Mouse (Mus musculus) brain, embryonic 14.5 days (tissue): ENCODE data around the gene Perp. TPM values are rescaled to one million over a fixed set of nuclear protein-coding genes. Genes with fewer than 3 reads are reported as not detected.

ENCODE experiments used
- DNase-seq: peaks from one replicate; pipeline ENCODE4 v3.0.0-alpha.2; 2011; ENCODE audit warnings: low read depth
- CTCF ChIP-seq: fragments of 200-500 bp; IDR thresholded peaks from 2 replicates; pipeline ENCODE4 v1.5.1; 2012; ENCODE audit warnings: inconsistent platforms, mild to moderate bottlenecking, moderate library complexity, borderline replicate concordance; ENCODE audit not compliant: insufficient read depth, insufficient read length; ENCODE audit errors: extremely low read depth
- POLR2A ChIP-seq: fragments of 200-500 bp; IDR thresholded peaks from 2 replicates; pipeline ENCODE4 v1.6.1; 2012; ENCODE audit warnings: mild to moderate bottlenecking, inconsistent platforms, borderline replicate concordance; ENCODE audit not compliant: poor library complexity, insufficient read depth, insufficient read length, severe bottlenecking; ENCODE audit errors: extremely low read depth
- polyA plus RNA-seq: library from polyadenylated mRNA; depleted of rRNA; stranded (reverse); fragments of >200 nt; gene quantifications from 2 replicates; pipeline ENCODE4 v1.2.3, GENCODE M21; 2012; rRNA removed

Gene Perp
- polyA plus RNA-seq, 1 experiment = 12.8 TPM

- peak; percentile 11 for DNase-seq
- TF ChIP-seq CTCF (no peak), POLR2A (no peak)
Measured at GRCm38 (mm10) chr10:18876211-18876610, 31.4 kb downstream of the Perp start.

DNA sequence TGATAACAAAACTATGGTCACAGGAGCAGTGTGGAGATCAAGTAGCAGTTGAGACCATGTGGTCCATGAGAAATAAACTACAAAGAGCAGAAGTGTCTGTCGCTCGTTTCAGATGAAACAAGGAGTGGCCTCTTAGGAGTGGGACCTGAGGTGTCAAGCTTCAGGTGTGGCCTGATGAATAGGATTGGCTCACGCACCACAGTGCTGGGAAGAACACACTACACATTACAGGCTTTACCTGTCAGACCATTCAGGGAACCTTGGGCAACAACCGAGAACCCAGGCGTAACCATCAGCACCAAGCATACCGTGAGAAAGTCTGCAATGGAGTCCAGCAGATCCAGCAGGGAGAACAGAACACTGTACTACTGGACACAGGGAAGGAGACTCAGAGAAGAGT, 33.3 kb downstream of the Perp start:
- DNase-seq = no peak
- TF ChIP-seq POLR2A (no peak), CTCF (no peak)

DNA sequence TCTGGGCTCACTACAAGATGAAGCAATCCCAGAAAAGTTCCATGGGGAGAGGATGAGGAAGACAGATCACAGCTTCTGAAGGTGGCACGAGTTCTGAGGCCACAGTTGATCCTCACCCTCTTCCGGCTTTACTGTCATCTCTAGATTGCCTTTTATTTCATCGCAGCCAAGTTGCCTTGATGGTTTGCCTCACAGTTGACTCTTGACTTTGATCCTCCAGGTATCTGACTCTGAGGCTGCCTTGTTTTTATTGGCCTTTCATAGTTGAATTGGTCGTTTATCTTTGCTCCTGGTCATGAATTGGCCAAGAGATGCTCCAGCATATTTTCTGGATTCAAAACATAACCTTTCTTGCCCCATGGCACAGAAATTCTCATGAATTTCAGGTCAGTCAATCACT, 34.3 kb downstream of the Perp start:
- DNase-seq = no peak
- no peak for TF ChIP-seq CTCF
- TF ChIP-seq POLR2A = no peak

DNA sequence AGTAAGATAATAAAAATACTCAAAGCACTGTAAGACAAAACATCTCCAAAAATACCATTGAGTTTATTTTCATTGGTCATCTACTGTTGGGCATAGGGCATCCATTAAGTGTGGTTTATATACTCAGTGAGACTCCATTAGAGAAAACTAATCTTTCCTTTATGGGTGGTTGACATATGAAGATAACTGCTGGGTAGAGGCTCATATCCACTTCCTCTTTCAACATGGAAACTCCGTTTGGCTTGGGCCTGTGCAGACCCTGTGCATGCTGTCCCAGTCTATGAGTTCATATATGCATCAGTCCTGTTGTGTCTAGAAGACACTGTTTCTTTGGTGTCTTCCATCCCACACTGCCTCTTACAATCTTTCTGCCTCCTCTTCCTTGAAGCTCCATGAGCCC, 34.9 kb downstream of the Perp start:
- DNase-seq = no peak
- TF ChIP-seq POLR2A (no peak), CTCF (no peak)

- TF ChIP-seq CTCF (no peak), POLR2A (no peak)
- DNase-seq = no peak
Measured at GRCm38 (mm10) chr10:18882190-18882589, 37.4 kb downstream of the Perp start.

DNA sequence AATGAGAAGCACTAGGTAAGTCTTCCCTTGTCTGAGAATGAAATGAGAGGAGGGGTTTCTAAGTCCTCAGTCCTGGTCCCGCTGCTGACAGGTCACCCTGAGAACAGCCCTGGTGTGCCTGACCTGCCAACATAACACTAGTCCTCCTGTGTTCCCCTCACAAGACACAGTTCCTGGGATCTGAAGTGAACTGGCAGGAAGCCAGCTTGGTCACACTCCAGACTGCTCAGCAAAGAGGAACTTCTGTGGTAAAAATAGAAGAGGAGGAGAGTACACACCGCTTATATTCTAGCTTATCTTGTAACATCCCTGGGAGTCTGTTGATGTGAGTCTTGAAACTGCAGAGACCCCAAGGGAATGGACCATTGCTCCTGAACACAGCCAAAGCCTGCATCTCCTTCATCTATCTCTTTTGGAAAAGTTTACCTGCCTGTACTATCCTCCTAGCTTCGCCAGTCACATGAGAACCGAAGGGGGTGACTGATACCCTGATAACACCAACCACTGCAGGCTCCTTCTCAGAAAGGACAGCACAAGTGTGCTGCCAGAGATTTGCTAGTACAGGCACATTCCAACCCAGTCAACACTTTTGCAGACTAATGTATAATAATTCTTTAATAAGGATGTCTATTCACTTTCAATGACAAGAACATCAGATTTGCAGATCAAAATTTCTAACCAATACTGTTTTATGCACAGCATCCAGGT, 42.3 kb downstream of the Perp start:
- DNase-seq = peak; percentile 58
- no peak for TF ChIP-seq POLR2A
- no peak for TF ChIP-seq CTCF

DNA sequence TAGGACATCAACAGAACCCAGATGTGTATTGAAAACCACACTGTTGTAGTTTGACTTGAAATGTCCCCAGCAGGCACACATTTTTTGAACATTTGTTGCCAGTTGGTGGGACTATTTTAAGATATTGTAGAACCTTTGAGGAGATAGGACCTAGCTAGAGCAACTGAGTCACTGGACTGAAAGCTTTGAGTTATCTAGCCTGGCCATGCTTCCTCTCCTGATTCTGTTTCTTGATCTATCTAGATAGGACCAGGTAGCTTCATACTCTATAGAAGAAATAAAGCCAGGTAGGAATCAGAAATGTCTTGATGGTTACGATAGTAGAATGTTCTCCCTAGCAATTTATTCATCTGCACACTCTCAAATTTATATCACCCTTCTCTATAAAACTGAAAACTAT, 43.9 kb downstream of the Perp start:
- no peak for DNase-seq
- TF ChIP-seq CTCF (no peak), POLR2A (no peak)

GRCm38 (mm10) chr10:18889255-18889654, 44.4 kb downstream of the Perp start:
- no peak for TF ChIP-seq CTCF
- TF ChIP-seq POLR2A = no peak
- no peak for DNase-seq

DNA sequence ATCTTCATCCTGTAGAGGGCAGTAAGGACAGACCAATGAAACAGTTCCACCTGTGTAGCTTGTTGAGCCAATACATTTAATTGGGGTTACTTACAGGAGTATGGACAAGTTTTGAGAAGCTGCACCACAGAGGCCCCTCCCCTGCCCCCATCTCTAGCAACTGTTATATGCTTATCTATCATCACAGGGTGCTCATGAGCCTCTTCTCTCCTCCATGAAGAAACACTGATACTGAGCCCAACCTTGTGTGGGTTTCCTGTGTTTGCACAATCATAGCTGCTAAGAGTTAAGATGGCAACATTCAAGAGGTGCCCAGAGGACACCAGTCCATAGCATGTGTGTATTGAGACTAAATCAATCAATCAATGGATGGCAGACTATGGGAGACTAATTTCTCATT, 46.3 kb downstream of the Perp start:
- TF ChIP-seq POLR2A (no peak), CTCF (no peak)
- no peak for DNase-seq

GRCm38 (mm10) chr10:18892102-18892501, 47.3 kb downstream of the Perp start:
- DNase-seq = no peak
- TF ChIP-seq POLR2A = no peak
- no peak for TF ChIP-seq CTCF

- peak; percentile 62 for DNase-seq
Measured at GRCm38 (mm10) chr10:18894259-18895166, 49.7 kb downstream of the Perp start.

GRCm38 (mm10) chr10:18904108-18904507, 59.3 kb downstream of the Perp start:
- peak; percentile 27 for DNase-seq
- no peak for TF ChIP-seq POLR2A
- peak; percentile 77; the same call in 1 of the 2 replicates for TF ChIP-seq CTCF

More at GRCm38 (mm10) chr10:18894259-18895166, 49.7 kb downstream of the Perp start:
- peak; percentile 19; the same call in 1 of the 2 replicates for TF ChIP-seq CTCF
- no peak for TF ChIP-seq POLR2A

Other genes with a start within 250 kb of the Perp start
- 4.4 and 7.4 TPM in 2 replicates for gene Arfgef3, start 101.1 kb upstream of the Perp start, polyA plus RNA-seq
- not detected in 2 replicates for gene Gm4922, start 58.2 kb upstream of the Perp start, polyA plus RNA-seq
- 2.0 and 2.8 TPM in 2 replicates for gene Tnfaip3, start 170.6 kb downstream of the Perp start, polyA plus RNA-seq